Mouse (Mus musculus) heart, adult 9 months (tissue): ENCODE measurements around the gene Adgrb2.

Experiments used
- DNase-seq, 2 experiments: peaks; one replicate each; pipeline ENCODE4 v3.0.0; 2022; ENCODE audit warnings: low spot score in 2 of 2

Adgrb2 gene

DNA sequence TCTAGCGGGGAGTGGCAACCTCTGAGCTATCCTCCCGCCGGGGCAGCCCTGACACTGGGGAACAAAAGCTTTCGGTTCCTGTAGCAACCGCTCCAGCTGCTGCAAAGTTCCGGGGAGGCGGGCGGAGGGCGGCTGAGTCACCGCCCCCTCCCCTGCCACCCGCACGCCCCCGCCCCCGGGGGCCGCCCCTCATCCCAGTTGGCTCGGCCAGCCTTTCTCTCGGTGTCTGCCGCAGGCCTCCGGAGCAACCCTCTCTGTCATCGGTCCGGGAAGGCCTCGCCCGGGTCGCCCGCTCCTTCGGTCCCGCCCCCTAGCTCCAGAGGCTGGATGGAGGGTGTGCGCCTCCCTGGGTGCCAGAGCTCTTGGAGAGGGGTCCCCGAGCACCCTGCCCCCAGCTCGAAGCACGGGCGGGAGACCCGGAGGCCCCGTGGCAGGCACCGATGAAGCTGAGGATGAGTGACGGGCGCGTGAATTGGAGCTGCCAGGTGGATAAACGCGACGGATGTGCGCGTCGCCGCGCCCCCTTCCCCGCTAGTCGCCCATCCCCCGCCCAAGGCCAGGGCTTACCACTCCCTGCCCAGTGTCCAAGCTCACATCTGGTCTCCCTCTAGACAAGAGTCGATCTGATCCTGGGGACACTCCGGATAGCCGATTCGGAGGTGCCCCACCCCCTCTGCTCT, 3.3 kb downstream of the Adgrb2 start:
- peak; percentile 13 to 30 for DNase-seq

DNA sequence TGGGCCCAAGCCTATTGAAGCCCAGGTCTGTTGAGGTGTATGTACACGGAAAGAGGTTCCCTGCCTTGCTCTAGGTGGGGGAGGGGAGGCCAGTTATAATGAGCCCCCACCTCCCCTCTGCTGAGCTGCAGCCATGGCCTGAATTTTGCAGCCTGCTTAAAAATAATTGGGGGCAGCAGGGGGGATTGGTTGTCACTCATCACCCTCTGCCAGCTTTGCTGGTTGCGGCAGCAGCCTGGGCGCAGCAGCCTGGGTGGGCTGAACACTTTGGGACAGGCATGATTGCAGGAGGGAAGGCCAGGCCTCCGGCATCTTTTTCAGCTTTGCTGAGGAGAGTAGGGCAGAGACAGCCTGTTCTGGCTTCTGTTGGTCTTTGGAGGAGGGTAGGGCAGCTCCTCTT, 5.3 kb downstream of the Adgrb2 start:
- DNase-seq: no peak

DNA sequence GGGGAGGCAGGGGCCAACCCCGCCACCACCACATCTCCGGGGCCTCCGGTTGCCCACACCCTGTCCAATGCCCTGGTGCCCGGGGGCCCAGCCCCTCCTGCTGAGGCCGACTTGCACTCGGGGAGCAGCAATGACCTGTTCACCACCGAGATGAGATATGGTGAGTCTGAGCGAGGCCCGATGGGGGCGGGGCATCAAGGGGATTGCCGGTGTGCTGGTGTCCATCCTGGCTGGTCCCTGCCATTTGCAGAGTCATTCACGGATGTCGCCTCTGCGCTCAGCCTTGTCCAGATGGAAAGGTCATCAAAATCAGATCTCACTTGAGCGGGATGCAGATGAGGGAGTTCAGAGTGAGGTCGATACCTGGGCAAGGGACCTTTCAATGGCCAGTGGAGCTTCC, 8.1 kb downstream of the Adgrb2 start:
- no peak for DNase-seq

- DNase-seq: no peak
These were observed 8.5 kb downstream of the Adgrb2 start for GRCm38 (mm10) chr4:129993213-129993612.

GRCm38 (mm10) chr4:129993944-129994695, 9.4 kb downstream of the Adgrb2 start:
- no peak for DNase-seq

GRCm38 (mm10) chr4:129994728-129995127, 10.1 kb downstream of the Adgrb2 start:
- DNase-seq: no peak

- no peak for DNase-seq
These were observed 10.6 kb downstream of the Adgrb2 start for GRCm38 (mm10) chr4:129995255-129995654.

DNA sequence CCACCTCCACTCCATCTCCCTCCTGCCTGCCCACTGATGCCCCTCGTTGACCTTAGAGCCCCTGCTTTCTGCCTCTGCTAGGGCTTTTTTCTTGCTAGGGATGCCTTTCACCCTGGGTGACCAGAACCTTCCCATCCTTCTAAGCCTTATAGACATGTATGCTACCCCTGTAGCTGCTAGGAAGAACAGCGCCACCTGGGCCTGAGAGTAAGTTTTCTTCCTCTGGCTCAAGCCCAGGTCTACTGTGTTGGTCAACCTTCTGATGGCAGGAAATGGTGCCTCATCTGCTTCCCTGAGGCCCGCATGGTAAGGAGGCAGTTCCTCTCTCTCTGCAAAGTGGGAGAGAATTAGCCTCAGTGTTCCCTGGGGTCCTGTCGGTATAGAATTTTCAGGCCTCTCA, 11.3 kb downstream of the Adgrb2 start:
- no peak for DNase-seq

DNA sequence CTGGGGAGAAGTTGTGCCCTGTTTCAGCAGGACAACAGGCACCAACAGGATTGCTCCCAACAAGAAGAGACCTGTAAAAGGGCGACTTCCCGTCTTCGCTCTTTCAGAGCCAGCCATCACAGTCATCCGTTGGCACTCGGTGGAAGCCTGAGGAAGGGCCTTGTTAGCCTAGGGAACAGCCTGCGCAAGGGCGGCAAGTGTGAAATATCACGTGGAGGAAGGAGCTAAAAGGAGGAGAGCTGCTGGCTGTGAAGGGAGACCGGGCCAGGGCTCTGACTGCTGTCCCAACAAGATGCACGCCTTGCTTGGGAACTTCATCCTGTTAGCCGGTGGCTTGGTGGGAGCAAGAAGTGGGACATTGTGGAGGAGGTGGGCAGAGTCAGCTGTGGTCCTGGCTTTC, 13.5 kb downstream of the Adgrb2 start:
- DNase-seq: no peak

GRCm38 (mm10) chr4:130001710-130002109, 17.0 kb downstream of the Adgrb2 start:
- no peak for DNase-seq

GRCm38 (mm10) chr4:130002157-130002556, 17.5 kb downstream of the Adgrb2 start:
- no peak for DNase-seq

- no peak for DNase-seq
These were observed 20.9 kb downstream of the Adgrb2 start for GRCm38 (mm10) chr4:130005593-130005992.

DNA sequence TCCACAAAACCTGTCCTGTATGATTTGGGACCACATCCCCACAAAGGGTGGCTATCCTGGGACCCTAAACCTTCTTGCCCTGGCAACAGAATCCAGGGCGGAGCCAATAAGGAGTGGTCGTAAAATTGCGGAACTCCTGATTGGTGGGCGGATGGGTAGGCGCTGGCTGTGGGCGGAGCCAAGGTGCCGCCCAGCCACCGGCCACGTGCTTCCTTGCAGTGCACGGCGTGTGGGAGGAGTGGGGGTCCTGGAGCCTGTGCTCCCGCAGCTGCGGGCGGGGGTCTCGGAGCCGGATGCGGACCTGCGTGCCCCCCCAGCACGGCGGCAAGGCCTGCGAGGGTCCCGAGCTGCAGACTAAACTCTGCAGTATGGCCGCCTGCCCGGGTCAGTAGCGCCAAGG, 21.9 kb downstream of the Adgrb2 start:
- no peak for DNase-seq

GRCm38 (mm10) chr4:130009043-130009442, 24.4 kb downstream of the Adgrb2 start:
- no peak for DNase-seq

DNA sequence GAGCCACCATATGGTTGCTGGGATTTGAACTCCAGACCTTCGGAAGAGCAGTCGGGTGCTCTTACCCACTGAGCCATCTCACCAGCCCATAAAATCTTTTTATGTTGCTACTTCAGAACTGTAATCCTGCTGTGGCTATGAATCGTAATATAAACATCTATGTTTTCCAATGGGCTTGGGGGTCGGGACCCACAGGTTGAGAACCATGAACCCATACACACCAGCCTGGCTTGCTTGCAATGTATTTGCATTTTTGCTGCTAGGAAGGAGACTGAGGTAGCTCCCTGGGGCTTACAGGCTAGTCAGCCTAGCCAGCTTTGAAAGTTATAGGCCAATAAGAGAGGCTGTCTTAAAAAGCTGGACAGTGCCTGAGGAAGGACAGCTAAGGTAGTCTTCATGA, 26.1 kb downstream of the Adgrb2 start:
- DNase-seq: no peak

- no peak for DNase-seq
These were observed 27.6 kb downstream of the Adgrb2 start for GRCm38 (mm10) chr4:130012234-130012633.

DNA sequence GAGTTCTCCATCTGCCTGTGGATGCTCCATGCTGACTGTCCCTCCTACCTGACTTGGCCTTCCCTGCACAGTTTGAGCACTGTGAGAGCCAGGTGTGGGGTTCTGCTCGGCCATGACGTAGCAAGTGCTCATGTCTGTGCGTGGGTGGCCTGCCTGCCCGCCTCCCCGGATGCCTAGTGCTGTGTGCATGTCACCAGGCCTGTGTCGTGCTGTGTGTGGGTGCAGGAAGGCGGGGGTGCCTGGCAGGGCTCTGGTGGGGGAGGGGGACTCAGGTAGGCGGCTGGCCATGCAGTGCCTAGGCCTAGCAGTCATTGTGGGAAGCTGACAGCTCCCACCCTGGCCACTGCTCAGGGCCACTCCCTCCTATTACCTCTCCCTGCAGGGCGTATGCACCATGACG, 28.4 kb downstream of the Adgrb2 start:
- DNase-seq: no peak

DNA sequence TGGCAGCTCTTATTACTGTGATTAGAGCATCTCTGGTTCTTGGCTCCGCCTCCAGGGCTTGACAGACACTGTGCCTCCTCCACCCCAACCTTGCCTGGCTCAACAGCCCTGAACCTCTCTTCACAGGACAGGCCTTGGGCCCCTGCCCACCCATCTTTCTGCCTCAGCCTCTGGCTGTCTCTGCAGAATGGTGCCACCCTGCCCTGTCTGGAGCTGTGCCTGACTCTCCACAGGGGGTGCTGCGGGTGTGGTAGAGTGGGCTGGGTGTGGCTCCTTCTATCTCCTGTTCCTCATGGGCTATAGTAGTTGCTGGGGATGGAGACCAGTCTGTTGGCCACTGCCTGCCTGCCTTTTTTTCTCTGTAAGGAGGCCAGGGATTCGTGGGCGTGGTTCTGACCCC, 31.3 kb downstream of the Adgrb2 start:
- no peak for DNase-seq

DNA sequence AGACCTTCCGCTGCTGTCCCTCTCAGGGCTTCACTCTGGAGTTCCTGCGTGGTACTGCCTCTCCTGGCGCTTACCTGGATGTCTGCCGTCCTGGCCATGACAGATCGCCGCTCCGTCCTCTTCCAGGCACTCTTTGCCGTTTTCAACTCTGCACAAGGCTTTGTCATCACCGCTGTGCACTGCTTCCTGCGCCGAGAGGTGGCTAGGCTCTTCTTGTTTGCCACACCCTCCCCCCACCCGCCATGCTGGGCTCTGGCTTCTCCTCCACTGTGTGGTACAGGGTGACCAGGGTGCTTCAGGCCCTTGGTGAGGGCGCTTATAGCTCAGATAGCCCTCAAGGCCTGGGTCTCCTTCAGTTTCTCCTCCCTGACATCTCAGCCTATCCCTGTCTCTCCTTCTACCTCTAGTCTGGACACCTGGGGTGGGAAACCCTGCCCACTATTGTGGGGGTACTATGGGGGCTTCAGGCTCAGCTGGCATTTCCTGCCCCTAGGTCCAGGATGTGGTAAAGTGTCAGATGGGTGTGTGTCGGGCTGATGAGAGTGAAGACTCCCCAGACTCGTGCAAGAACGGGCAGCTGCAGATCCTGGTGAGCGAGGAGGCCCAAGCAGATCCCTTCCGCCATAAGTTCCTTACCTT, 32.5 kb downstream of the Adgrb2 start:
- DNase-seq: no peak

DNA sequence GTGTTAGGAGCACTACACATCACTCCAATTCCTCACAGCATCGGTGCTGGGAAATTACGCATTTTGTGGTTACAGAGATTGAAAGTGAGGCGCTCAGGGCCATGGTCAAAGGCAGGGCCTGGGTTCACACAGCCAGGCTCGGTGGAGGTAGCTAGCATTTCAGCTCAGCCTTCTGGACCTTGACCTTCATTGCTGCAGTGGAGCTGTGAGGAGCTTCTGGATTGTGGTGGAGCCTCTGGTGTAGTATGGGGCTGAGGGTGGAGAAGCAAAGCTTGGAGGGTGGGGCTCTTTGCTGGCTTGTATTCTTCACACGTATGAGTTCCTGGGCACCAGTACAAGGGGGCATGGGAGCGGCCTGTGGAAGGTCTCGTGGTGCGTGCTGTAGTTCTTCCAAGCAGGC, 38.3 kb downstream of the Adgrb2 start:
- DNase-seq: no peak

DNA sequence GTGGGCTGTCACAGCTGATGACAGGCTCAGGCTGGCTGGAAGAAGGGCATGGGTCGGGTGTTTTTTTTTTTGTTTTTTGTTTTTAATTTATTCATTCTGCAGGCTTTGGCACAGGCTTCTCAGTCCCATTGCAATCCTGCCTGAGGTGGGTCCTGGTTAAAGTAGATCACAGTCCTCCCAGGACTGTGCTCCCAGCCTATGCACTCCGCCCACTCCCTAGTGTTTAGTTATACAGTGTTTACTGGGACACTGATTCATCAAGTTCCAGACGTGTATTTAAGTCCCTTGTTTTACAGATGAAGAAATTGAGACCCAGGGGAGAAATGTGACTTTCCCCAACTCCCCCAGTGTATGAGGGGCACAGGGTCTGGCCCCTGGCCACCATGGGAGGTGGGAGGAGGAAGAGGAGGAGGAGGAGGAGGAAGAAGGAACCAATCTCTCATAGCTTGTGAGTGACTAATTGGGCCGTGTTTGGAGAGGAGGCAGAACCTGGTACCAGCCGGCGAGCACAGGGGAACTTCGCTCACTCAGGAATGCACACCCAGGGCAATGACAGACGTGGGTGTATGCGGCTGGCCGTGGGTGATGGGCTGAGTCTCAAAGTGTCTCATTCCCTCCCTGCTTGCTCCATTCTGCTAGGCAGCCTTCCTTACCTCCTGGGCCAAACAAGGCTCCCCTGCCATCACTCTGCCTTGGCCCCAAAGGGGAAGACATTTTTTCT, 39.0 kb downstream of the Adgrb2 start:
- no peak for DNase-seq

DNA sequence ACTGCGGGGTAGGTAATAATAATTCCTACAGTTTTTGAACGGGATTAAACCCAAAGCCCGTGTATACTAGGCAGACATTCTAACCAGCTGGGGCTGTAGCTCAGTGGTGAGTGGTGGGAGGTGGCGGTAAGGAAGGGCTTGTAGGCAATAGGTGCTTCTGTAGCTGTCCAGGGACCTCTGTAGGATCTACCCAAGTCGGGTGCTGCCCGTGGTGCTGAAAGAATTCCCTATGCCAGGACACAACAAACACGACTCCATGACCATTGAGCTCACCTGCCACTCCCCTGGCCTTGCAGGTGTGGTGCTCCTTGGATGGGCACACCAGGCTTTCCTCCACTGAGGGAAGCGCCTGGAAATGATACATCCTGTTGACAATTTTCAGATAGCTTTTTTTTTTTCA, 40.9 kb downstream of the Adgrb2 start:
- no peak for DNase-seq
